Mouse (Mus musculus) cortical plate, adult 2 months (tissue): ENCODE measurements at regions not wholly inside any gene's neighbourhood (a gene's known extent, or its start where the extent isn't known, plus 50 kb on each side); places are given as distances from the start of the nearest gene placed in this dataset.

Experiments used
- CTCF ChIP-seq: fragments of 200-500 bp; IDR thresholded peaks from 2 replicates; pipeline ENCODE4 v1.5.1; 2011; ENCODE audit warnings: mild to moderate bottlenecking, control low read depth, low read length; ENCODE audit not compliant: insufficient read depth; ENCODE audit errors: extremely low read depth
- POLR2A ChIP-seq: fragments of 200-500 bp; IDR thresholded peaks from 2 replicates; pipeline ENCODE4 v1.6.1; 2011; ENCODE audit warnings: mild to moderate bottlenecking, low read length, control low read depth; ENCODE audit not compliant: insufficient read depth; ENCODE audit errors: extremely low read depth

DNA sequence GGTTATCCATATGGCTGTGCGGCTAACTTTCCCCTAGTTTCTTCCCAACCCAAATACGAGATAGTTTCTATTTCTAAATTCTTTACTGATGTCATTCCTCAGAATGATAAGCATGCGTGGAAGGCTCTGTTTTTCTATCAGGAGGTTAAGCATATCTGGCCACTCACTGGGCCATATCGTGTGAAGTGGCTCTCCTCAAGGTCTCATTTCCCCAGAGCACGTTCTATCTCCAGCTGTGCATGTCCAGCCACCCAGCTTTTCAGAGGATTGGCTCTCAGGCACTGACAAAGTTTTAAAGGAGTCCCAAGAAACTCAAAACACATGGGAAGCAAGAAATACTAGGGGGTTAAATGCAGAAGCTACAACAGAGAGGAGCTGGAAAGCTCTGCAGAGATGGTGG is 205.8 kb downstream of the Gm10260 start:
- TF ChIP-seq CTCF (no peak), POLR2A (no peak)
